Mouse (Mus musculus) neural tube, embryonic 11.5 days (tissue): ENCODE measurements around the gene Fzr1. TPM values are rescaled to one million over a fixed set of nuclear protein-coding genes. Genes with fewer than 3 reads are reported as not detected.

Experiments used
- ATAC-seq: fragments of 200-750 bp; cut with Nextera tagmentation; 2 replicates; pipeline ENCODE4 v1.8.0; 2017; ENCODE audit warnings: moderate number of reproducible peaks, mild to moderate bottlenecking, moderate TSS enrichment, moderate library complexity; ENCODE audit not compliant: insufficient read depth, low FRiP score, low TSS enrichment
- DNase-seq: peaks from one replicate; pipeline ENCODE4 v3.0.0-alpha.2; 2015; ENCODE audit warnings: low spot score
- H3K27ac ChIP-seq: fragments of 300-500 bp; sonication (generic); 2 replicates; pipeline ENCODE4 v1.5.1; 2014; ENCODE audit warnings: low read depth, mild to moderate bottlenecking, low read length
- H3K27me3 ChIP-seq: fragments of 300-500 bp; sonication (generic); 2 replicates; pipeline ENCODE4 v1.6.1; 2014; ENCODE audit warnings: mild to moderate bottlenecking, low read length, mixed read lengths; ENCODE audit not compliant: control insufficient read depth, insufficient read depth
- H3K36me3 ChIP-seq: fragments of 300-500 bp; sonication (generic); 2 replicates; pipeline ENCODE4 v1.6.1; 2014; ENCODE audit warnings: mild to moderate bottlenecking, low read length, moderate library complexity, mixed read lengths; ENCODE audit not compliant: control insufficient read depth, insufficient read depth
- H3K4me1 ChIP-seq: fragments of 300-500 bp; sonication (generic); 2 replicates; pipeline ENCODE4 v1.6.1; 2014; ENCODE audit warnings: low read length, mixed read lengths; ENCODE audit not compliant: control insufficient read depth, insufficient read depth
- H3K4me2 ChIP-seq: fragments of 300-500 bp; sonication (generic); 2 replicates; pipeline ENCODE4 v1.6.1; 2014; ENCODE audit warnings: low read depth, mild to moderate bottlenecking, moderate library complexity
- H3K4me3 ChIP-seq: fragments of 300-500 bp; sonication (generic); 2 replicates; pipeline ENCODE4 v1.5.1; 2014; ENCODE audit warnings: low read depth, low read length
- H3K9ac ChIP-seq: fragments of 300-500 bp; sonication (generic); 2 replicates; pipeline ENCODE4 v1.6.1; 2014; ENCODE audit warnings: mild to moderate bottlenecking, low read length
- H3K9me3 ChIP-seq: fragments of 300-500 bp; sonication (generic); 2 replicates; pipeline ENCODE4 v1.6.1; 2016; ENCODE audit warnings: low read length; ENCODE audit not compliant: control insufficient read depth
- WGBS: fragments of 180-500 bp; shearing (Covaris S2); extraction: QIAGEN DNeasy Blood & Tissue Kit; methylation state at CpG from one replicate; pipeline ENCODE4 v1.1.7; 2014; 5-methylcytosine and 5-hydroxymethylcytosine counted together
- polyA plus RNA-seq: library from polyadenylated mRNA; unstranded; fragments of >200 nt; fragmentation: Nextera tagmentation; extraction: Ambion mirVana; gene quantifications from 2 replicates; pipeline ENCODE4 v1.2.1, GENCODE M21; 2014

The Fzr1 gene
- polyA plus RNA-seq, 1 experiment from 2014 or later = 120 TPM

GRCm38 (mm10) chr10:81406504-81407440, 28.5 kb upstream of the Fzr1 start:
- Histone ChIP-seq H3K27me3 (peaks cover 22% of the 10 kb centered on the region), H3K9ac (peak overlapping the region; percentile 26; the same call in 1 of the 2 replicates), H3K4me3 (peak overlapping the region; percentile 15), H3K27ac (no peak overlapping the region), H3K36me3 (no peaks in the 10 kb centered on the region), H3K4me2 (peak overlapping the region; percentile 33), H3K9me3 (no peaks in the 10 kb centered on the region), H3K4me1 (peaks cover 59% of the 10 kb centered on the region)
- ATAC-seq (no peak), DNase-seq (no peak)
- WGBS = 22% methylated on average over 24 of the region's 24 CpGs

- 46% methylated on average over 13 of the region's 13 CpGs for WGBS
- no peak for DNase-seq
- peaks cover 63% of the 10 kb centered on the region for H3K4me1 ChIP-seq
- H3K27ac ChIP-seq = no peak overlapping the region
- H3K9me3 ChIP-seq = no peaks in the 10 kb centered on the region
- H3K36me3 ChIP-seq = no peaks in the 10 kb centered on the region
- H3K27me3 ChIP-seq = peaks cover 22% of the 10 kb centered on the region
- no peak for ATAC-seq
- no peak overlapping the region for H3K9ac ChIP-seq
- no peak overlapping the region for H3K4me2 ChIP-seq
- no peak overlapping the region for H3K4me3 ChIP-seq
Observed at GRCm38 (mm10) chr10:81405588-81406201, 27.4 kb upstream of the Fzr1 start.

- WGBS = 46% methylated on average over 15 of the region's 18 CpGs
- Histone ChIP-seq H3K4me3 (no peak overlapping the region), H3K36me3 (no peaks in the 10 kb centered on the region), H3K4me2 (no peak overlapping the region), H3K9me3 (no peaks in the 10 kb centered on the region), H3K27ac (no peak overlapping the region), H3K9ac (no peak overlapping the region), H3K4me1 (peaks cover 70% of the 10 kb centered on the region), H3K27me3 (peaks cover 27% of the 10 kb centered on the region)
- ATAC-seq = no peak
- no peak for DNase-seq
Observed at GRCm38 (mm10) chr10:81404720-81405119, 26.4 kb upstream of the Fzr1 start.

GRCm38 (mm10) chr10:81404082-81404481, 25.8 kb upstream of the Fzr1 start:
- Histone ChIP-seq H3K9me3 (no peaks in the 10 kb centered on the region), H3K9ac (no peak overlapping the region), H3K4me3 (no peak overlapping the region), H3K36me3 (no peaks in the 10 kb centered on the region), H3K27ac (no peak overlapping the region), H3K27me3 (peaks cover 27% of the 10 kb centered on the region), H3K4me2 (no peak overlapping the region), H3K4me1 (peaks cover 64% of the 10 kb centered on the region)
- DNase-seq = no peak
- no peak for ATAC-seq
- WGBS = 11% methylated on average over 9 of the region's 9 CpGs

GRCm38 (mm10) chr10:81403511-81403910, 25.2 kb upstream of the Fzr1 start:
- Histone ChIP-seq H3K4me3 (no peak overlapping the region), H3K36me3 (no peaks in the 10 kb centered on the region), H3K9me3 (no peaks in the 10 kb centered on the region), H3K9ac (no peak overlapping the region; the same call in 1 of the 2 replicates), H3K4me1 (peaks cover 62% of the 10 kb centered on the region), H3K4me2 (no peak overlapping the region), H3K27me3 (peaks cover 27% of the 10 kb centered on the region), H3K27ac (peak overlapping the region; percentile 96)
- ATAC-seq = no peak
- WGBS = 53% methylated on average over 10 of the region's 10 CpGs
- DNase-seq = no peak

- ATAC-seq (peak; percentile 21; the same call in 1 of the 2 replicates), DNase-seq (no peak)
- H3K36me3 ChIP-seq = no peaks in the 10 kb centered on the region
- peak overlapping the region; percentile 96 for H3K27ac ChIP-seq
- H3K4me1 ChIP-seq = peaks cover 54% of the 10 kb centered on the region
- H3K4me3 ChIP-seq = 0 out of 2 replicates have a peak overlapping the region, but pooled peaks have one; percentile 8
- H3K9ac ChIP-seq = peak overlapping the region; percentile 41
- H3K9me3 ChIP-seq = no peaks in the 10 kb centered on the region
- H3K4me2 ChIP-seq = peak overlapping the region; percentile 32
- H3K27me3 ChIP-seq = peaks cover 23% of the 10 kb centered on the region
- WGBS = 14% methylated on average over 7 of the region's 7 CpGs
Observed at GRCm38 (mm10) chr10:81402227-81402765, 24.0 kb upstream of the Fzr1 start.

GRCm38 (mm10) chr10:81401521-81402226, 23.4 kb upstream of the Fzr1 start:
- Histone ChIP-seq H3K36me3 (no peaks in the 10 kb centered on the region), H3K4me3 (0 out of 2 replicates have a peak overlapping the region, but pooled peaks have one; percentile 8), H3K4me1 (peaks cover 50% of the 10 kb centered on the region), H3K27ac (peak overlapping the region; percentile 96), H3K9me3 (no peaks in the 10 kb centered on the region), H3K9ac (peak overlapping the region; percentile 41), H3K4me2 (peak overlapping the region; percentile 32), H3K27me3 (peaks cover 16% of the 10 kb centered on the region; the same call in 1 of the 2 replicates)
- ATAC-seq (peak; percentile 83), DNase-seq (peak; percentile 87)
- WGBS = 2% methylated on average over 17 of the region's 18 CpGs

GRCm38 (mm10) chr10:81401205-81401520, 22.8 kb upstream of the Fzr1 start:
- Histone ChIP-seq H3K9me3 (no peaks in the 10 kb centered on the region), H3K36me3 (no peaks in the 10 kb centered on the region), H3K4me1 (peaks cover 46% of the 10 kb centered on the region), H3K27ac (peak overlapping the region; percentile 96), H3K4me2 (peak overlapping the region; percentile 14; the same call in 1 of the 2 replicates), H3K27me3 (peaks cover 11% of the 10 kb centered on the region; the same call in 1 of the 2 replicates), H3K4me3 (no peak overlapping the region; the same call in 1 of the 2 replicates), H3K9ac (peak overlapping the region; percentile 18; the same call in 1 of the 2 replicates)
- ATAC-seq (peak; percentile 7), DNase-seq (no peak)
- WGBS = 28% methylated on average over 10 of the region's 10 CpGs
